Mouse (Mus musculus): Measurements from ENCODE around the gene Pde1b.

Pde1b gene

GRCm38 (mm10) chr15:103503660-103504059 is 826 bp downstream of the Pde1b start:
- DNase-seq (ENCODE audit: low spot score in 2 of 2), result no peak

GRCm38 (mm10) chr15:103509317-103509716 is 6.5 kb downstream of the Pde1b start:
- DNase-seq (ENCODE audit: low spot score in 2 of 2), result no peak

- DNase-seq (ENCODE audit: low spot score in 2 of 2), result no peak
Measured at GRCm38 (mm10) chr15:103511652-103512051, 8.8 kb downstream of the Pde1b start.

- DNase-seq (ENCODE audit: low spot score in 2 of 2), result no peak
Measured at GRCm38 (mm10) chr15:103513621-103514031, 10.8 kb downstream of the Pde1b start.

- peak; percentile 47 to 59 for DNase-seq (ENCODE audit: low spot score in 2 of 2)
Measured at GRCm38 (mm10) chr15:103514119-103514518, 11.3 kb downstream of the Pde1b start.

GRCm38 (mm10) chr15:103514914-103515313 is 12.1 kb downstream of the Pde1b start:
- peak; percentile 13 to 18 for DNase-seq (ENCODE audit: low spot score in 2 of 2)

GRCm38 (mm10) chr15:103518600-103519385 is 16.0 kb downstream of the Pde1b start:
- no peak for DNase-seq (ENCODE audit: low spot score in 2 of 2)

GRCm38 (mm10) chr15:103519386-103520378 is 16.8 kb downstream of the Pde1b start:
- DNase-seq (ENCODE audit: low spot score in 2 of 2), result no peak

GRCm38 (mm10) chr15:103522458-103523099 is 19.7 kb downstream of the Pde1b start:
- DNase-seq (ENCODE audit: low spot score in 2 of 2), result no peak

- DNase-seq (ENCODE audit: low spot score in 2 of 2), result no peak
Measured at GRCm38 (mm10) chr15:103523156-103523555, 20.3 kb downstream of the Pde1b start.

GRCm38 (mm10) chr15:103530372-103530771 is 27.5 kb downstream of the Pde1b start:
- DNase-seq (ENCODE audit: low spot score in 2 of 2), result peak; percentile 5 to 12

- no peak for DNase-seq (ENCODE audit: low spot score in 2 of 2)
Measured at GRCm38 (mm10) chr15:103534054-103534620, 31.3 kb downstream of the Pde1b start.

GRCm38 (mm10) chr15:103535030-103535429 is 32.2 kb downstream of the Pde1b start:
- no peak for DNase-seq (ENCODE audit: low spot score in 2 of 2)

GRCm38 (mm10) chr15:103535786-103536185 is 33.0 kb downstream of the Pde1b start:
- no peak for DNase-seq (ENCODE audit: low spot score in 2 of 2)

- DNase-seq (ENCODE audit: low spot score in 2 of 2), result no peak
Measured at GRCm38 (mm10) chr15:103536456-103536855, 33.6 kb downstream of the Pde1b start.

- DNase-seq (ENCODE audit: low spot score in 2 of 2), result no peak
Measured at GRCm38 (mm10) chr15:103537011-103537821, 34.4 kb downstream of the Pde1b start.

- DNase-seq (ENCODE audit: low spot score in 2 of 2), result no peak
Measured at GRCm38 (mm10) chr15:103537822-103538213, 35.0 kb downstream of the Pde1b start, which contains the start of gene Ppp1r1a. Gene Ppp1r1a, minus strand, starts transcription at chr15:103538003.

GRCm38 (mm10) chr15:103539259-103539658 is 36.4 kb downstream of the Pde1b start:
- DNase-seq (ENCODE audit: low spot score in 2 of 2), result no peak

- no peak for DNase-seq (ENCODE audit: low spot score in 2 of 2)
Measured at GRCm38 (mm10) chr15:103540646-103541045, 37.8 kb downstream of the Pde1b start.

- DNase-seq (ENCODE audit: low spot score in 2 of 2), result no peak
Measured at GRCm38 (mm10) chr15:103542526-103542925, 39.7 kb downstream of the Pde1b start.

GRCm38 (mm10) chr15:103547983-103548382 is 45.1 kb downstream of the Pde1b start:
- DNase-seq (ENCODE audit: low spot score in 2 of 2), result no peak
